Mouse (Mus musculus): Measurements from ENCODE around the gene Btbd9. TPM values are rescaled to one million over a fixed set of nuclear protein-coding genes. Genes with fewer than 3 reads are reported as not detected.

Gene Btbd9
- polyA plus RNA-seq, 1 experiment from 2014 or later, result 41.1 TPM

- ATAC-seq (ENCODE audit: insufficient number of reproducible peaks, low FRiP score, low TSS enrichment, low read depth), result no peak
- Histone ChIP-seq H3K27me3 (ENCODE audit: control insufficient read depth, insufficient read depth, low read length) (no peaks in the 10 kb centered on the region), H3K9ac (ENCODE audit: low read length) (no peak overlapping the region), H3K27ac (replicated peaks; ENCODE audit: low read depth, low read length) (no peak overlapping the region), H3K4me3 (ENCODE audit: low read depth, low read length) (no peak overlapping the region), H3K4me1 (ENCODE audit: control insufficient read depth, insufficient read depth, low read length) (peaks cover 7% of the 10 kb centered on the region), H3K36me3 (ENCODE audit: control insufficient read depth, insufficient read depth, low read length) (no peaks in the 10 kb centered on the region), H3K4me2 (ENCODE audit: low read depth, severe bottlenecking) (no peak overlapping the region), H3K9me3 (ENCODE audit: control insufficient read depth, low read length) (no peaks in the 10 kb centered on the region)
- WGBS, result 74% methylated on average over 7 of the region's 7 CpGs
- DNase-seq (ENCODE audit: low spot score), result no peak
Observed at GRCm38 (mm10) chr17:30471512-30471911, 104.8 kb downstream of the Btbd9 start.

DNA sequence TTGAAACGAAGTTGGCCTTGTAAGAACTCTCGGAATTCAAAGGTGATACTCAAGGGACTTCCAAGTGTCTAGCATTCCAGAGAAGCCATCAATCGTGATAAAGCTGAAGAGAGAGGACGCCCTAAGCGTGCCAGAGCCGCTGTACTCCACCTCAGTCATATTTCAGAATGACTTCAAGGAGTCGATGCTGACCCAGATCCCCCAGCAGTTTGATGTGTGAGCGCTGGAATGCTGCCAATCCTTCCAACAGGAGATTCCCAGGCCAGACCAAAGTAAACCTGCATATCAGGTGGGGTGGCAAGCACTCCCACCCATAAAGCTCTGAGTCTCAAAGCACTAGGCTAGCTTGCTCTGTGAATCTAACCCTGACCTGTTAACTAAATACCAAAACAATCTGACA is 105.5 kb downstream of the Btbd9 start:
- H3K27ac ChIP-seq (replicated peaks; ENCODE audit: low read depth, low read length), result no peak overlapping the region
- no peaks in the 10 kb centered on the region for H3K36me3 ChIP-seq (ENCODE audit: control insufficient read depth, insufficient read depth, low read length)
- no peaks in the 10 kb centered on the region for H3K9me3 ChIP-seq (ENCODE audit: control insufficient read depth, low read length)
- peaks cover 7% of the 10 kb centered on the region for H3K4me1 ChIP-seq (ENCODE audit: control insufficient read depth, insufficient read depth, low read length)
- DNase-seq (ENCODE audit: low spot score) (no peak), ATAC-seq (ENCODE audit: insufficient number of reproducible peaks, low FRiP score, low TSS enrichment, low read depth) (no peak)
- no peak overlapping the region for H3K4me3 ChIP-seq (ENCODE audit: low read depth, low read length)
- WGBS, result 33% methylated on average over 8 of the region's 8 CpGs
- H3K9ac ChIP-seq (ENCODE audit: low read length), result no peak overlapping the region
- no peak overlapping the region for H3K4me2 ChIP-seq (ENCODE audit: low read depth, severe bottlenecking)
- no peaks in the 10 kb centered on the region for H3K27me3 ChIP-seq (ENCODE audit: control insufficient read depth, insufficient read depth, low read length)

- H3K27me3 ChIP-seq (ENCODE audit: control insufficient read depth, insufficient read depth, low read length), result no peaks in the 10 kb centered on the region
- no peak overlapping the region for H3K4me3 ChIP-seq (ENCODE audit: low read depth, low read length)
- 65% methylated on average over 8 of the region's 8 CpGs for WGBS
- H3K4me2 ChIP-seq (ENCODE audit: low read depth, severe bottlenecking), result no peak overlapping the region
- no peaks in the 10 kb centered on the region for H3K36me3 ChIP-seq (ENCODE audit: control insufficient read depth, insufficient read depth, low read length)
- H3K9me3 ChIP-seq (ENCODE audit: control insufficient read depth, low read length), result no peaks in the 10 kb centered on the region
- ATAC-seq (ENCODE audit: insufficient number of reproducible peaks, low FRiP score, low TSS enrichment, low read depth) (no peak), DNase-seq (ENCODE audit: low spot score) (no peak)
- no peak overlapping the region for H3K27ac ChIP-seq (replicated peaks; ENCODE audit: low read depth, low read length)
- no peak overlapping the region for H3K9ac ChIP-seq (ENCODE audit: low read length)
- peaks cover 7% of the 10 kb centered on the region for H3K4me1 ChIP-seq (ENCODE audit: control insufficient read depth, insufficient read depth, low read length)
Observed at GRCm38 (mm10) chr17:30470286-30470685, 106.0 kb downstream of the Btbd9 start.

- Histone ChIP-seq H3K4me1 (ENCODE audit: control insufficient read depth, insufficient read depth, low read length) (peaks cover 7% of the 10 kb centered on the region), H3K4me3 (ENCODE audit: low read depth, low read length) (no peak overlapping the region), H3K27me3 (ENCODE audit: control insufficient read depth, insufficient read depth, low read length) (no peaks in the 10 kb centered on the region), H3K36me3 (ENCODE audit: control insufficient read depth, insufficient read depth, low read length) (no peaks in the 10 kb centered on the region), H3K4me2 (ENCODE audit: low read depth, severe bottlenecking) (no peak overlapping the region), H3K9ac (ENCODE audit: low read length) (no peak overlapping the region), H3K27ac (replicated peaks; ENCODE audit: low read depth, low read length) (no peak overlapping the region), H3K9me3 (ENCODE audit: control insufficient read depth, low read length) (no peaks in the 10 kb centered on the region)
- ATAC-seq (ENCODE audit: insufficient number of reproducible peaks, low FRiP score, low TSS enrichment, low read depth) (no peak), DNase-seq (ENCODE audit: low spot score) (no peak)
- 81% methylated on average over 10 of the region's 10 CpGs for WGBS
Observed at GRCm38 (mm10) chr17:30469511-30470076, 106.7 kb downstream of the Btbd9 start.

DNA sequence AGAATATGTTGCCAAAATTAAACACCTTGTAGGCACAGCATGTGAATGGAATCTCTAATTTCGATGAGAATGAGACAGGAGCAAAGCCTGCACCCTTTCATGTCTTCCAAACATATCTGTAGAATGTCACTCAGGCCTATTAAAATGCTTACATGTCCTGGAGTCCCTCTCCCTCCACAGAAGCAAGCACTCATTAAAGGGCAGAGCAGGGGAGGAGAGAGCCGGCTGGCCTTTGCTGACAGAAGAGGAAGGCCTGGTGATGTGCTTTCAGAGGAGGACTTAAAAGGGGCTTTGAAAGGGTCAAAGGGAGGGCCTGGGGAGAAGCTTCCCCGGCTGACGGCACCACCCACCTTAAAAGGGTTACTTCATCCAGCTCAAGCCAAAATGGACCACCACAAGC is 107.9 kb downstream of the Btbd9 start:
- WGBS, result 4% methylated on average over 4 of the region's 4 CpGs
- Histone ChIP-seq H3K27ac (replicated peaks; ENCODE audit: low read depth, low read length) (no peak overlapping the region), H3K36me3 (ENCODE audit: control insufficient read depth, insufficient read depth, low read length) (no peaks in the 10 kb centered on the region)

GRCm38 (mm10) chr17:30467566-30468213 is 108.6 kb downstream of the Btbd9 start:
- Histone ChIP-seq H3K4me2 (ENCODE audit: low read depth, severe bottlenecking) (no peak overlapping the region), H3K4me3 (ENCODE audit: low read depth, low read length) (no peak overlapping the region), H3K36me3 (ENCODE audit: control insufficient read depth, insufficient read depth, low read length) (no peaks in the 10 kb centered on the region), H3K27me3 (ENCODE audit: control insufficient read depth, insufficient read depth, low read length) (no peaks in the 10 kb centered on the region), H3K27ac (replicated peaks; ENCODE audit: low read depth, low read length) (no peak overlapping the region), H3K9me3 (ENCODE audit: control insufficient read depth, low read length) (no peaks in the 10 kb centered on the region), H3K9ac (ENCODE audit: low read length) (no peak overlapping the region), H3K4me1 (ENCODE audit: control insufficient read depth, insufficient read depth, low read length) (peaks cover 7% of the 10 kb centered on the region)
- ATAC-seq (ENCODE audit: insufficient number of reproducible peaks, low FRiP score, low TSS enrichment, low read depth), result no peak
- WGBS, result 52% methylated on average over 14 of the region's 14 CpGs
- no peak for DNase-seq (ENCODE audit: low spot score)

More for the DNA sequence above, 107.9 kb downstream of the Btbd9 start:
- Histone ChIP-seq H3K9ac (ENCODE audit: low read length) (no peak overlapping the region), H3K27me3 (ENCODE audit: control insufficient read depth, insufficient read depth, low read length) (no peaks in the 10 kb centered on the region), H3K4me1 (ENCODE audit: control insufficient read depth, insufficient read depth, low read length) (peaks cover 7% of the 10 kb centered on the region), H3K4me3 (ENCODE audit: low read depth, low read length) (no peak overlapping the region), H3K9me3 (ENCODE audit: control insufficient read depth, low read length) (no peaks in the 10 kb centered on the region), H3K4me2 (ENCODE audit: low read depth, severe bottlenecking) (no peak overlapping the region)
- ATAC-seq (ENCODE audit: insufficient number of reproducible peaks, low FRiP score, low TSS enrichment, low read depth) (no peak), DNase-seq (ENCODE audit: low spot score) (no peak)

GRCm38 (mm10) chr17:30465060-30465762 is 111.1 kb downstream of the Btbd9 start:
- H3K9me3 ChIP-seq (ENCODE audit: control insufficient read depth, low read length), result no peaks in the 10 kb centered on the region
- no peaks in the 10 kb centered on the region for H3K27me3 ChIP-seq (ENCODE audit: control insufficient read depth, insufficient read depth, low read length)
- H3K9ac ChIP-seq (ENCODE audit: low read length), result no peak overlapping the region
- DNase-seq (ENCODE audit: low spot score) (no peak), ATAC-seq (ENCODE audit: insufficient number of reproducible peaks, low FRiP score, low TSS enrichment, low read depth) (no peak)
- H3K27ac ChIP-seq (replicated peaks; ENCODE audit: low read depth, low read length), result no peak overlapping the region
- H3K4me1 ChIP-seq (ENCODE audit: control insufficient read depth, insufficient read depth, low read length), result peaks cover 3% of the 10 kb centered on the region; the same call in 1 of the 2 replicates
- no peak overlapping the region for H3K4me2 ChIP-seq (ENCODE audit: low read depth, severe bottlenecking)
- H3K36me3 ChIP-seq (ENCODE audit: control insufficient read depth, insufficient read depth, low read length), result no peaks in the 10 kb centered on the region
- H3K4me3 ChIP-seq (ENCODE audit: low read depth, low read length), result no peak overlapping the region
- 80% methylated on average over 6 of the region's 6 CpGs for WGBS

GRCm38 (mm10) chr17:30464240-30464745 is 112.0 kb downstream of the Btbd9 start:
- Histone ChIP-seq H3K4me3 (ENCODE audit: low read depth, low read length) (no peak overlapping the region), H3K27ac (replicated peaks; ENCODE audit: low read depth, low read length) (no peak overlapping the region)

More at GRCm38 (mm10) chr17:30464240-30464745, 112.0 kb downstream of the Btbd9 start:
- H3K9me3 ChIP-seq (ENCODE audit: control insufficient read depth, low read length), result no peaks in the 10 kb centered on the region
- H3K4me2 ChIP-seq (ENCODE audit: low read depth, severe bottlenecking), result no peak overlapping the region
- ATAC-seq (ENCODE audit: insufficient number of reproducible peaks, low FRiP score, low TSS enrichment, low read depth) (no peak), DNase-seq (ENCODE audit: low spot score) (no peak)
- WGBS, result 73% methylated on average over 5 of the region's 5 CpGs
- no peaks in the 10 kb centered on the region for H3K27me3 ChIP-seq (ENCODE audit: control insufficient read depth, insufficient read depth, low read length)
- H3K4me1 ChIP-seq (ENCODE audit: control insufficient read depth, insufficient read depth, low read length), result peaks cover 3% of the 10 kb centered on the region; the same call in 1 of the 2 replicates
- no peaks in the 10 kb centered on the region for H3K36me3 ChIP-seq (ENCODE audit: control insufficient read depth, insufficient read depth, low read length)
- H3K9ac ChIP-seq (ENCODE audit: low read length), result no peak overlapping the region
